Mouse (Mus musculus) right cerebral cortex, adult 18-20 months (tissue): ENCODE measurements at regions not wholly inside any gene's neighbourhood (a gene's known extent, or its start where the extent isn't known, plus 50 kb on each side); places are given as distances from the start of the nearest gene placed in this dataset.

Source experiments
- DNase-seq: peaks from one replicate; pipeline ENCODE4 v3.0.0; 2022; ENCODE audit warnings: mixed read lengths

DNA sequence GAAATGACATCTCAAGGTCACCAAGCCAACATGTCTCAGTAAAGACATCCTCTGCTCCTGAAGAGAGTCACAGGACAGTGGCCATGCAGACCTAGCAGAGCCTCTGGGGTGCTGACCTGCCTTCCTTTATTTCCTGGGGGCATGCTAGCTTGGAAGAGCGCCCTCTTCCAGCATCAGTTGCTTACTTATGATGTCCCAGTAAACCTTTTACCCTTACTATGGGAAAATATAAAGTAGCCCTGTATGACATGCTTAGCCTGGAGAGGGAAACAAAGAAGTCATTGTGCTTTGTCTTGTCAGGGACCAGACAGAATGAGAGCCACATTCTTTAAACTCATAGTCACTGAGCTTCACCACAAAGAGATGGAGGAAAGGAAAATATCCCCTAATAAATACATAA lies 82.9 kb downstream of the Postn start:
- no peak for DNase-seq

- no peak for DNase-seq
Observed at GRCm38 (mm10) chr3:54446889-54447288, 86.0 kb downstream of the Postn start.

DNA sequence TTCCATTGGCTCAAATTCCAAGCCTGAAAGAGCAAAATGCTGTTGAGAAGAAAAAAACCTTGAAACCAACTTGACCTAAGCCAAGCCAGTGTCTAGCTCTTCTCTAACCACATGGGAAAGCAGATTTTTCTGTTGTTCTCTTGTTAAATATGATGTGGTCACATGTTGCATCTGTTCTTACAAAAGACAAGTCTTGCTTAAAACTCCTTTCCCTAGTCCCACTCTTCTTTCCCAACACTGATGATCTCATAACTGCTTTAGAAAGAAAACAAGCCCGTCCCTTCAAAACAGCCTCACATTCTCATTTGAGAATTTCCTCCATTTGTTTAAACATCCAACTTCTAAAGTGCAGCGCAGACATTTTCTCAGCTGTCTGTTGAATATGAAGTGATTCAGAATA lies 96.5 kb downstream of the Postn start:
- DNase-seq: no peak

DNA sequence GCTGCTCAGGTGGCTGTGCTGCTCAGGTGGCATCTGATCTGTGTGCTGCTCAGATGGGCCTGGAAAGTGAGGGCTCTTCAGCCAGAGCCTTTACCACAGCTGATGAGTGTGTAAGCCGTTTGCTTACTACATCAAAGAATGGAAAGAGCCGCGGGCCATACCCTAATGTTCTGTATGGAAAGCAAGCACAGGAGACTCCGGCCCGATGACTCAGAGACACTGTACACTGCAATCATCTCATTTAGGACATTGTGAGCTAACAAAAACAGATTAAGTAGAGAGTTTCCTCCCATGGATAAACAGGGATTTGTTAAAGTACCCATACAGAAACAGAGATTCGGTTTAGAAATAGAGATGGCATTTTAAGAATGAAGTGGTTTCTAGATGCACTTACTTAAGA lies 100.5 kb downstream of the Postn start:
- DNase-seq: no peak

- no peak for DNase-seq
Observed at GRCm38 (mm10) chr3:54466097-54466496, 105.2 kb downstream of the Postn start.

GRCm38 (mm10) chr3:54474209-54474608 lies 113.3 kb downstream of the Postn start:
- DNase-seq: no peak

- DNase-seq: no peak
Observed at GRCm38 (mm10) chr3:54475879-54476278, 115.0 kb downstream of the Postn start.

GRCm38 (mm10) chr3:54477986-54478385 lies 117.1 kb downstream of the Postn start:
- no peak for DNase-seq

- DNase-seq: no peak
Observed at GRCm38 (mm10) chr3:54480251-54480650, 119.3 kb downstream of the Postn start.

DNA sequence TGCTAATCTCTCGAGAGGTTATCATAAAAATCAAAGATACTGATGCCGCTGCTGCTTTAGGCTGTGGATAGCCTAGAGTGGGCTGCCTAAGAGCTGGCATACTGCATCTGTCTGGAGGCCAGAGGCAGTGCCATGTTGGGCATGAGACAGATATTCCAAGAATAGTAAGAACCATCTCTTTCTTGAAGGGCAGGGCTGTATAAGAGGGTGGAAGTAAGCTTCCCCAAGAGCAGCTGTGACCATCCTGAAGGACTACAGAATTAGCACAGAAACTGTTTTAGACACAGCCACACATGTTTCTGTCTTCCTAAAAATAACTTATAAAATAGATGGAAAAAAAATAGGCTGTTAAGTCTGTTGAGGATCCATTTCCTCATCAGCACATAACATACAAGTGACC lies 126.4 kb downstream of the Postn start:
- DNase-seq: no peak

- no peak for DNase-seq
Observed at GRCm38 (mm10) chr3:54487844-54488243, 126.9 kb downstream of the Postn start.

- no peak for DNase-seq
Observed at GRCm38 (mm10) chr3:54490249-54490900, 129.5 kb downstream of the Postn start.

DNA sequence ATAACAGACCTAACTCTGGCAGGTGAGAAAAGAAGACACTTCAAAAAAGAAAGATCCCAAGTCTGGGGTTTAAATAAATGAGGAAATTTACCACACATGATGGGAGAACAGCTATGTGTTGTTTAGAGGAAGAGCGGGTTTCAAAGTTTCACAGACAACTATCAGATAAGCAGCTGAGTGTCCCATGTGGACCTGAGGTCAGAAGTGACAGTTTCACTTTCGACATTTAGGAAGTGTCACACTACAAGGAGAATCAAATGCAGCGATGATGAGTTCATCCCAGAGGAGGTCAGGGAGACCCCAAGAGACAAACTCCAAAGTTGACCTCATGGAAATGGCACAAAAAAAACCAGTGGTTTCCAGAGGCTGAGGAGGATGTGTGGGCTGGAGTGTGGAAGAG lies 132.7 kb downstream of the Postn start:
- DNase-seq: no peak

DNA sequence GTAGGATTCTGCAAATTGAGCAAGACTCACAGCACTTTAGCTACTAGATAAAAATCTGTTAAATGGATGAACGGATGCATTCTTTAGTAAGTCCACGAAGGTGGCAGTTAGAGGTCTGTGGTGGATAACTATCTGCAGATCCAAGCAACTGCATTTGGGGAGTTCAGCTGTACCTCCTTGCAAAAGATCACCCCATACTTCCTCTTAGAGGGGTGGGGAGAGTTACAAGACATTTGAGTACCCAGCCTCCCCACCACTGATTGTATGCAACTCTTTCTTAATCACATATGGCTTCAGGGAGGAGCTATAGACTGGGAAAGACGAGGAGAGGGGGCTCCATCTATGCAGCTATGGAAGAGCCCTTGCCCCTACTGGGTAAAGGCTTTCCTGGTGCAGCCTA lies 144.1 kb downstream of the Postn start:
- DNase-seq: no peak

- no peak for DNase-seq
Observed at GRCm38 (mm10) chr3:54507575-54507974, 146.7 kb downstream of the Postn start.

DNA sequence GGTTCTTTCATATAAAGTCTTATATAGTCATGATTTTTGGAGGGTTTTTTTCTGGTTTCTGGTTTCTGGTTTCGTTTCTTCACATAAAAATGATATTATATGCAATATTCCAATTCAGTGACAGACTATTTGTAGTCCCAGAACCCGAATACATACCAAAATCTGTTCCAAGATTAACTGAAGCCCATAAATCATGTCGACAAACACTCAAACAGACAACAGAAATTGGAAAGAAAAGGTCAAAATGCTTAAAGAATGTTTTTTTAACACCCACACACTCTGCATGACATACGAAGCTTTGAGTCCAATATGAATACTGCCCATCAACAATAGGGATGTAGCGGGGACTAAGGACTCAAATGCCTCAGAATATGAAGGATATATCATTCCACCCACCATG lies 148.0 kb downstream of the Postn start:
- DNase-seq: no peak

GRCm38 (mm10) chr3:54517251-54517650 lies 156.3 kb downstream of the Postn start:
- DNase-seq: no peak

- DNase-seq: no peak
Observed at GRCm38 (mm10) chr3:54522716-54523115, 161.8 kb downstream of the Postn start.

GRCm38 (mm10) chr3:54526618-54527017 lies 165.7 kb downstream of the Postn start:
- no peak for DNase-seq

DNA sequence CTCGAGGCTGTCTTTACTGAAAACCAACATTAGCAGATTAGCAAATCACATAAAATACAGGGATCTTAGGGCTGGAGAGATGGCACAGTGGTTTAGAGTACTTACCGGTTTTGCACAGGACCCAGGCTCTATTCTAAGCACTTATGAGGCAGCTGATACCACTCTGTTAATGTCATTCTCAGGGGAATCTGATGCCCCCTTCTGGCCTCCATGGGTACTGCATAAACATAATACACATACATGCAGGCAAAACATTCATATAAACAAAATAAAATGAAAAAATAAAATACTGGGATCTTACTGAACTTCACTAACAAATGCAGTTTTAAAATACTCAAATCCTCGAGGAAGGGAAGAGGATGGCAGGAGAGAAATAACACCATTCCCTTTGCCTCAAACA lies 164.3 kb upstream of the Supt20 start:
- no peak for DNase-seq

GRCm38 (mm10) chr3:54530251-54530650 lies 162.4 kb upstream of the Supt20 start:
- DNase-seq: no peak

- DNase-seq: no peak
Observed at GRCm38 (mm10) chr3:54535361-54535760, 157.2 kb upstream of the Supt20 start.

- no peak for DNase-seq
Observed at GRCm38 (mm10) chr3:54538055-54538454, 154.6 kb upstream of the Supt20 start.

DNA sequence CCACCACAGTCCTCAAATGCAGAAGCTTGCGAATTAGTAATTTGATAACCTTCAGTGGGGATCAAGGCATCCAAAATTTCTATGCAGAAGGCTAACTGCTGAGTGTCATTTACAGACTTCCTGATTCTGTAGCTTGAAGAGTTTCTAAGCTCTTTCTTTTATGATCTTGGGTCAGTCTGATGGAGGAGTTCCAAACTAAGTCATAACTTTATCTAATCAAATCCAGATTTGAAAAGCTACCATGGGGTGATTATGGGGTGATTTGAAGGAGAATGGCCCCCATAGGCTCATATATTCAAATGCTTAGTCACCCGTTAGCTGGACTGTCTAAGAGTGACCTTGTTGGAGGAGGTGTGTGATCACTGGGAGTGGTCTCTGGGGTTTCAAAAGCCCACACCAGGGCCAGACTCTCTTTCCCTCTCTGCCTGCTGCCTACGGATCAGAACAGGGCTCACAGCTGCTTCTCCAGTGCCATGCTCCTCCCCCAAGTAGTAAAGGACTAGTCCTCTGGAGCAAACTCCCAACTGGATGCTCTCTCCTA lies 152.0 kb upstream of the Supt20 start:
- DNase-seq: no peak

GRCm38 (mm10) chr3:54541389-54541788 lies 151.2 kb upstream of the Supt20 start:
- no peak for DNase-seq
